Mouse (Mus musculus): ENCODE measurements around the gene Cxcr4.

DNA sequence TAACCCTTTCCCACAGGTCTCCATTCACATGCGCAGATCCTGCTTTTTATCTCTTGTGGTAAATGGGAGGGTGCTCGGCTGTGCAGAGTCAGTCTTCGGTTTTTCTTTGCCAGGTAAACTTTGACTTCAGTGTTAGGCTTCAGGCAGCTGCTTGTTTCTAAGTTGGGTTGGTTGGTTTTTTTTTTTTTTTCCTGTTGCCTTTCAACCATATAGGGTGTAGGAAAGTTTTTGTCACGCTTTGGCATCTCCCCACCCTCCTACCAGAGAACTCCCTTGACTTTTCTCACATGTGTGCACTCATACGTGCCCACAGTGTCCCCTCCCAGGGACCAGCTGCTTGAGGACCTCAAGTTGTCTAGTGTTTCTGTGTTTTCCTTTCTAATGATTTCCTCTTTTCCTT lies 9.2 kb upstream of the Cxcr4 start:
- TF ChIP-seq CTCF (IDR thresholded peaks at IDR 0.05; ENCODE audit: borderline replicate concordance, control insufficient read depth, extremely low read depth, insufficient read depth, low read length, poor library complexity) = no peak
- TF ChIP-seq POLR2A (IDR thresholded peaks at IDR 0.05; ENCODE audit: control insufficient read depth, extremely low read depth, insufficient read depth, low read length, poor library complexity) = no peak

All from thymus, adult 2 months (tissue).